Mouse (Mus musculus) thymus, postnatal 25 days (tissue): ENCODE measurements at regions not wholly inside any gene's neighbourhood (a gene's known extent, or its start where the extent isn't known, plus 50 kb on each side); places are given as distances from the start of the nearest gene placed in this dataset.

Source experiments
- DNase-seq: peaks from one replicate; pipeline ENCODE4 v3.0.0; 2022

DNA sequence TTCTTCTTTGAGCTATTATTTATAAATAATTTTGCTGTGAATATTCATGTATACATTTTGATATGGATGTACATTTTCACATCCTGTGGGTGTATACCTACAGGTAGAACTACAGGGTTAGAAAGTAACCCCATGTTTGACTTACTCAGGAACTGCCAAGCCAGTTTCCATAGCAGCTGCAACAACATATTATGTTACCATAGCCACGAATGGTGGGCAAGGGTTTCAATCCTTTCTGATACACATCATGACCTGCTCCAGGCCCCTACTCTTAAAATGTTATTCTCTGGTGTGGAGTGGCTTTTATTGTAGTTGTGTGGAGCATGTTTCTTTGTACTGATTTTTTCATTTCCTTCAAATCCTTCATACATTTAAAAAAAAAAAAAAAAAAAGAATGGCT, 168.9 kb downstream of the Zfp36l2 start:
- DNase-seq = no peak

DNA sequence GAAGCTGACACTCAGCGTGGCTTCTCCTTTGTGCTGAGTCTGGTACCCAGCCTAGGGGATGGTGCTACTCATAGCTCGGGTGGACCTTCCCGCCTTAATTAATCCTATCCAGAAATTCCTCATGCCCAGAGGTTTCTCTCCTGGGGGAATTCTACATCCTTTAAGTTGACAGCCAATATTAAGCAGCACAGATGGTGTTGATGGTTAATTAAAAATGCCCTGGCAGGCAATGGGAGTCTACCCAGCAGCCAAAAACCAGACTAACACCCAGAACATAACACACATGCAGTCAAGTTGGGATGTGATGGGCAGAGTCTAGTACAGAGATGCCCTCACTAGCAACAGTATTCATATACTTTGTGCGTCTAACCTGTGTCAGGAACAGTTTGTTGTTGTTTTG, 169.9 kb downstream of the Zfp36l2 start:
- DNase-seq = no peak

DNA sequence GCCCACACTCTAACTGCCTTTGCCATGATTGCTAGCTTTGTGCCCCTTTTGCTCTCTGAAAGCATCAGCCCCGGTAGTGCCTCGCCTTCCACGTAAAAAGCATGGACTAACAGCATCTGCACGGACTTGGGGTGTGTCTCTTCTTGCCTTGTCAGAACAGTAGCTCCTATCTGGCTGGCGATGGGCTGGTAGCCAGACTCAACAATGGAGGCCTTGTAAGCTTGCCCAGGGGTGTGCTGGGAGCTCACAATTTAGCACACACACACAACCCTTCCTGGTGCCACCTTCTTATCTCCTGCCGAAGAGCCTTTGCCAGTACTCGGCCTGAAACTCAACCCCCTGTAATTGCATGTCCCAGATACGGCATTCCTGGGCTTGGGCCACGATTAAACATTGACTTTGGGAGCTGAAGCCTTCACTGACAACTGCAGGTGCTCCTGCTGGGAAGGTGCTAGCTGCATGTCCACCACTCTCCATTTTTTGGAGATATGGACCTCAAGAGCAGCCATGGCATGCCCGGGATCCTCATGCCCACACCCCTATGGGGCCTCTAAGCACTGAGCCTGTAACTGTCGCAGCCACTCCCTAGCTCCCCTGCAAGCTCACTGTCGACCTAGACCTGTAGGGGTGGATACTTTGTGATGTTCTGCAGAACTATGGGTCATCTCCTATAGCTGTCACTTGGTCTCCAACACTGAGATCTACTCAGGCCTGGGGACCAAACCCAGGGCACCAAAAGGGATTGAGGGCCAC, 166.7 kb upstream of the Haao start:
- no peak for DNase-seq

DNA sequence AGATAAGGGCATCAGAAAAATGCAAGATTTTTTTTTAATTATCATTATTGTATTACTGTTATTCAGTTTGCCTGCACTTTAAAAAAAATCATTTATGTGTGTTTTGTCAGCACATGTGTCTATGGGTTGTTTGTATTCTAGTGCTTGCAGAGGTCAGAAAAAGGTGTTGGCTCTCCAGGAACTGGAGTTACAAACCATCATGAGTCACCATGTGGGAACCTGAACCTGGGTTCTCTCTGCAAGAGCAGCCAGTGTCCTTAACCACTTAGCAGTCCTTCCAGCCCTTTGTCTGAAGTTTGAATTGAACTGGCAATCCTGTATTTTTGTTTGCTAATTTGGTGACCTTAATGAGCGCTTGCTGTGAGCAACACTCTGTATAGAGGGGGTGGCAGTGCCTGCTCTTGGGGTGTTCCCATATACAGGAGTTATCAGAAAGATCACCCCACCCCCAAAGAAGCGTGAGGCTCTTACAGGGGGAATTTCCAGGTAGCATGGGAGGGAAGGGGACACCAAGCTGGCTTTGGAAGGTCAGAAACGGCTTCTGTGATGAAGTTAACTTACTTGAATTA, 162.8 kb upstream of the Haao start:
- DNase-seq = no peak

DNA sequence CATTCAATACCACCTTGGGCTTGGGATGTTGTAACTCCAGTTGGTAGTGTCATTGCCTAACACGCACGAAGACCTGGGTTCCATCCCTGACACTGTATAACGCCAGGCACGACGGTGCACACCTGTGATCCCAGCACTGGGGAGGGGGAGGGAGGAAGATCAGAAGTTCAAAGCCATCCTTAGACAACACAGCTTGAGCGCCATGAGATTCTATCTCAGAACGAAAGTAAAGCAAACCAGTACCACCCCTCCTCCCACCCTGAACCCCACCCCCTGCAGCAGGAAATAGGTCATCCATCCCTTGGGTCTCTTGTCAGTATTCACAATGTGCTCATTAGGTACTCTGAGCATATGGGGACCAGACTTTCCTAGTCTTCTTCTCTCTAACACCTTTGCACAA, 162.2 kb upstream of the Haao start:
- DNase-seq = peak; percentile 62

DNA sequence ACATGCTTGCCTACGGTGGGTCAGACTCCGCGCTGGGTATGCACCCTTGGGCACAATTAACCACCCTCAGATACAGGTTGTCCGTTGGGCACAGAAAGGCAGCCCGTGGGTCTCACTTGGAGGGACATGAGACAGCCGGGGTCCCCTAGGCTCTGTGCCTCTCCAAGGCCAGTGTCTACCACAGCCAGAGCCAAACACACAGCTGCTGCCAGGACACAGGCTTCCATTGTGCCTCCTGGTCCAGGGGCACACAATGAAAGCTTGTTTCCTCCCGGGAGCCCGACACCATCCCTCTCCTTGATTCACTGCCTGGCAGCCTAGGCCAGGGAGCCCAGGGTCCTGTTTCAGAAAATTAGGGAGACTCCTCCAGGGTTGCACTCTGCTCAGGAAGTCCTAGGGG, 161.4 kb upstream of the Haao start:
- no peak for DNase-seq

DNA sequence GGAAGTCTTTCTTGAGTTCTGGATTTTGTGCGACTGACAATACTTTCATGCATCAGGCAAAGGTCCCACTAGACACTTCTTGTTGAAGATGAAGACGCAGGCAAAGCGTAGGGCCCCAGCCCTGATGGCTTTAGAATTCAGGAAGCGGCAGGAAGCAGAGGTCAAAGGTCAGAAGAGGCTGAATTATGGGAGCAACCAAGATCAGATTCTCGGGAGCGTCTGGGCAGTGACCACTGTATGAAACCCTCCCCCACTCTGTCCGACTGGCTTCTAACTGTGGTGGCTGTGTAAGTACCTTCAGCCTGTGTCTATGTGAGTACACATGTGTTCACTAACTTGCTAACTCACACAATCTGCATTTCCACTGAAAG, 160.9 kb upstream of the Haao start:
- DNase-seq = no peak

DNA sequence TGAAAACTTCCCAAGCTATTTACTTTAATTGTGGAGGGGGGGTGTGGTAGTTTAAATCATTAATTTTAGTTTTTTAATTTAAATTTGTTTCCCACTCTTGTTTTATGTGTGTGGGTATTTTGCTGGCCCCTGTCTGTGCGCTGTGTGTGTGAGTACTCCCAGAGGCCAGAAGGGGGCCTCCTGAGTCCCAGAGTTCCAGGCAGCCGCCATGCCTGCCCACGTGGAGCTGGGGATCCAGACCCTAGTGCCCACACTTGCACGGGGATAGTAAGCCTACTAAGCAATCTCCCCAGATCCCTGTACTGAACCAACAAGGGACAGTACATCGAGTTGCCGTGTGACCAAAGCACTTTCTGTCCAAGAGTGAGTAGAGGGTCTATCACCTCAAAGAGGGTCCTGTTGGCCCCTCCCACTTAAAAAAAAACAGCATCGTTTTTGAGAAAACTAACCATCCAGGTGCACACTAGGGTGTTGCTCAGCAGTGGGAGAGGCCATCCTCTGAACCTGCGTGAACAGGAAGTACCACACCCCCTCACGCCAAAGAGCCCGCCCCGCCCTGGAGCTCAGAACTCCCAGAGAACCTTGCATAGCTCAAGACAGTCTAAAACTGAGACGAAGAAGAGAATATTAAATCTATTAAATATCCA, 160.4 kb upstream of the Haao start:
- no peak for DNase-seq

DNA sequence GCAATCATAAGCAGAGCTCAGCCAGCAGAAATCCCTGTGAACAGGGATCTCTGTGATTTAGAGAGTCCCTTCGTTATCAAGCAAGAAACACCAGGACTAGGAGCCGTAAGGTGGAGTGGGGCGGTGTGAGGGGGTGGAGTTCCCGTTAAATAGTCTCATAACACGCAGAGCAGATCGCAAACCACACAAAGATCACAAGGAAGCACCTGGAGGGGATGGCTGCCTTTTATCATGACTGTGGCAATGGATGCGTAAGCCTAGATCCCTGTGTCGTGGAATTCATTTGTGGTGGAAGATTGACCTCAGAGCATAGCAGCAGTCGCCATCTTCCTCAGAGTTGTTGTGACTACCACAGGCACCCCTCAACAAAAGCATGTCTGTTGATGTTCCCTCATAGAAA, 159.0 kb upstream of the Haao start:
- no peak for DNase-seq

DNA sequence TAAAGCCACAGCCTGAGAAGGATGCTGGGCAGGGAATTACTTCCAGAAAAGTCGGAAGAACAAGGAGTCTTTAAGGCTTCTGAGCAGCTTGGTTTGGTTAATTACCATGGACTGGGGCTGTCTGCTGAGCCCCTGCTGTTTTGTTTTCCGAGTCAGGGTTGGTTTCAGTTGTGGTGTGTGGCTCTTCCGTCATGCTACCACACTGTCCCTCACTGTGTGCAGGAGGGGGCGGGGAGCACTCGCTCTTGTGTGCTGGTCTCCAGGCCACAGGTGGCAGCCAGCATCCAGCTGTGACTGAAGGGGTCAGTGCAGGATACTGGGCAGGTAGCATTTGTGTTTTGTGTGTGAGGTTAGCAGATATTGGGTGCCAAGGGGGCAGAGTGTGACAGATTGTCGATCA, 156.5 kb upstream of the Haao start:
- peak; percentile 67 for DNase-seq

DNA sequence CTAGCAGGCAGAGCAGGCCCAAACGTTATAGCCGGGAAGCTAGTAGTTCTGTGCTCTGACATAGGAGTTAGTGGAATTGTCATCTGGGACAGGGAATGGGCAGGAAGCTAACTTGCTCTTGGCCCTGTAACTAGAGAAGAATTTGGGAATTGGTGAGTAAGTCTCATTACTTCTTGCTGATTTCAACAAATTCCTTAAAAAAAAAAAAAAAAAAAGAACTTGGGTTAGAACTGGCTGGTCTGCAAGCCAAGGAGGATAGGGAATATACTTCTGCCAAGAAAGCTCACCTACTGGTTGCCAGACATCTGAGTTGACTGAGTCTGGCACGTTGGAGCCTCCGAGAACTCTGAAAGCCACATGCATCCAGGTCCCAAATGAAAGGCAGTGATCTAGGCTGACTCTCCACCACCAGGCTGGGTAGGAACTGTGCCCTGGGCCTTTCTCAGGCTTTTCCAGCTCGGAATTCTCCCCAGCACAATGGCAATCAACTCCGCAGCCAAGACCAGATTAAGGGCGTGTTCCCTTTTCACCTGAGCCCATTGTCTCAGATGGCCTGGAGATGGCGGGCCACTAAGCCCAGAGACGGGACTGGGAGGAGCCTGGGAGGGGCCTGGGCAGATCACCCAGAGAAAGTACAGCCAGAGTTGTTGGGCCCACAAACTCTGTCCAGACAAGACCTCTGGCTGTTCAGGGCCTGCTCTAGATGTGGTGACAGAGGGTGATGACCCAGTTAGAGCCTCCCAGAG, 155.9 kb upstream of the Haao start:
- no peak for DNase-seq

DNA sequence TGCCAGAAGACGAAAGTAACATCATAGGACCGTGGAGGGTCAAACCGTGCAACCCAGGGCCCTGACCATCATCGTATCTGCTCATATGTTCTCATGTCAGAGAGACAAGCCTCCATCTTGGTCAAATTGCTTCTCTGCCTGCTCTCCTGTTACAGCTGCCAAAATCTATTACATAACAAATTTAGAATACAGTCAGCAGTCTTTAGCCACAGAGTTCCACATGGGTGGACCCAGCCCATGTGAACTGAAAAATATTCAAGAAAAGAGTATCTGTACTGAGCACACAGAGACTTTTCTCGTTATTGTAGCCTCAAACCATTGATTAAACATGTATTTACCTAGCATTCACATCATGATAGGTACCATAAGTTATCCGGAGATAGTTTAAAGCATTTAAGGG, 155.2 kb upstream of the Haao start:
- no peak for DNase-seq

DNA sequence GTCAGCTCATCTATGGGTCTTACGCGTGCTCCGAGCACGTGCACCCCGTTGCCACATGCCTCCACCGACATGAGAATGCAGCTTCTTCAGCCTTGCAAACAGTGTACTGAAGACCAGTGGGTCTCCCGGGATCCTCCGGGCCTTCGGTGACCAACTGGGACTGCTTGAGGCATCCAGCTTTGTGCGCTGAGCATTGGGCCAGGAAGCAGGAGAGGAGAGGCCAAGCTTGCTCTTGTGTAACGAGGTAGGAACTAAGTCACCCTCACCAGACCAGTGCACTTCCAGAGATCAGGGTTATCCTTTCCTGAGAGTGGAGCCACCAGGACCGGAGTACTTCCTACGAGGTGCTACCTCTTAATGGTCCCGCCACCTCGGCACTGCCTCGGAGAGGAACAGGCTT, 154.6 kb upstream of the Haao start:
- DNase-seq = no peak

DNA sequence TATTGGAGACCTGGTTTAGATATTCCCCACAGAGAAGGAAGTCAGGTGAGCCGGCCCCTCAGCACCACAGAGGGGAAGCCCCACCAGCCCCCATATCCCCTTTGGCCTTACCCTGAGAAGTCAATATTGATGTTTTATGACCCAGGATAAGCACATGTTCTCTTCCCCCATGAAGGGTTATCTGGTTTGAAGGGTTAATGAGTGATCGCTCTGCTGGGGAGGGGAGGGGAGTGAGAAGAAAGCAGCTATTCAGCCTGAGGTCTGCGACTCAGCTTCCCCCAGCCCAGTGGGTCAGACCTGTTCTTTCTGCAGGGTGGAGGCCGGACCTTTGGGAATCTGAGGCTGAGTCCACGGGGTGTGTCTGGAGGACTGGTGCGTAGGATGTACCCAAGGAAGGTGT, 152.4 kb upstream of the Haao start:
- DNase-seq = no peak

DNA sequence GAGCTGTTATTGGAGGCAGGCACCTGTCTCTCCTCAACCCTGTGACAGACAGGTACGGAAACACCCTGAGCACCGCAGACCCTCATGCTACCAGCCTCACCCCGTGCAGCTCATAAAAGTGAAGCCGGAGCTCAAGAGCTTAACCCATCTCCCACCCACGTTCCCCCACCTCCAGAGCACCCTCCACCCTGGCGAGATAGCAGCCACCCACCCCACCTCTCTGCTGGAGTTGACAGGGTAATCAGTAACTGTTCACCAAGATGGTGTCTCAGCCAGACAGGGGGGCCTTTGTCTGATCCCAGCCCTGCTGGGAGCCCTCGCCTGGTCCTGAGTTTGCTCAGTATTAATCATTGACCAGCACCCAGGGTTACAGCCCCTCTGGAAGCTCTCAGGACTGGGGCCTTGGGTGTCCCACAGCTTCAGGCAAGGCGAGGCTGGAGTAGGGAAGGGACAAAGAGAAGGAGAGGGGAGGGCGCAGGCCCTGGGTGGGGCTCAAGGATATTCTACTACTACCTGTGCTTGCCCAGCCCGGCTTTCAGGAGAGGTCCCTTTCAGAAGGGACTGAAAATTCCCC, 151.3 kb upstream of the Haao start:
- DNase-seq = no peak

DNA sequence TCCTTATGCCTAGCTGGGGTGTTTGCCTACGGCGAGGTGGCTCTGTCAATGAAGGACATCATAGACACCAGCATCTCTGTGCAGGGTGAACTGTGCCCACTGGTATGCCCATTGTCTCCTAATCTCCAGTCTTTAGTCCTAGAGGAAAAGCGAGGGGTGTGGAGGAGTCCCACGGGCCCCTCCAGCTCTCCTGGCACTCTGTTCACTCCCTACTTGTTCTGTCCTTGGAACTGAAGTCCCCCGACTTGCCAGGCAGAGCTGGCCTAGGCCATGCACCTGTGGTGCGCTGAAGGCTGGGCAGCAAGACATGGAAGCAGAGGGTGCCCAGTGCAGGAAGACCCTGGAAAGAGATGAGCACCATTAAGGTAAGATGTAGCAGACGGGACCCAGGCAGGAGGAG, 150.6 kb upstream of the Haao start:
- DNase-seq = no peak

DNA sequence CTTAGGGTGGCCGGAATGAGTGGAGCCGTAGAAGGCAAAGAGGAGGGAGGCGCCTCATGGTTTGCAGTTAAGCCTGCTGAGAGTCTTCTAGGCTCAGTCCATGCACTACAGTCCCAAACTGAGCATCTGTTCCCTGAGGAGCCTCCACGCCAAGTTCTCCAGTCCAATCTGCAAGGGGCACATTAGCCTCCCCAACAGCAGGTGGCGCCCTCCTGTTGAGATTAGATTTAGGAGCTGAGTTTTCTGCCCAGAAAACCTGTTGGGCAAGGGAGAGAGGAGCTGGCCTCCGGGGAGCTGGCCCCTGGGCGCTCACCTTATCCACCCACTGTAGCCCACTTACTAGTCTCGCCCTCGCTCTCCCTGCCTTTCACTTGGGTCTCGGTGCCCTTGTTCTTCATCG, 150.0 kb upstream of the Haao start:
- DNase-seq = peak; percentile 83

DNA sequence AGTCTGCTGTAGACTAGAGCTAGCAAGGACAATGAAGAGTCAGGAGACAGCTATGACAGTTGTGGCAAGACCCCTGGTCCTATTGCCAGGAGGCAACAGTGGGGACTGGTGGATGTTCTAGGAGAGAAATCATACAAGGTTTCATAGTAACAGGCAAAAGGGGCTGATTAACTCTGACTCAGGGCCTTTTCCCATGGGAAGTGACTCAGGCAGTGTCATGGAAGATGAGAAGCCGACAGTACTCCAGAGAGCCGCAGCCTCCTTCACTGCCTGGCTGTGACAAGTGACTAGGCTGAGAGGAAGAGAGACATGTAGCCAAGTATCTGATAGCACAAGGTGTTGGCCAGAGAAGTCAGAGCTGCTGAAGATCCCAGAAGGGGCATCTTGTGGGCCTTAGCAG, 145.3 kb upstream of the Haao start:
- no peak for DNase-seq

DNA sequence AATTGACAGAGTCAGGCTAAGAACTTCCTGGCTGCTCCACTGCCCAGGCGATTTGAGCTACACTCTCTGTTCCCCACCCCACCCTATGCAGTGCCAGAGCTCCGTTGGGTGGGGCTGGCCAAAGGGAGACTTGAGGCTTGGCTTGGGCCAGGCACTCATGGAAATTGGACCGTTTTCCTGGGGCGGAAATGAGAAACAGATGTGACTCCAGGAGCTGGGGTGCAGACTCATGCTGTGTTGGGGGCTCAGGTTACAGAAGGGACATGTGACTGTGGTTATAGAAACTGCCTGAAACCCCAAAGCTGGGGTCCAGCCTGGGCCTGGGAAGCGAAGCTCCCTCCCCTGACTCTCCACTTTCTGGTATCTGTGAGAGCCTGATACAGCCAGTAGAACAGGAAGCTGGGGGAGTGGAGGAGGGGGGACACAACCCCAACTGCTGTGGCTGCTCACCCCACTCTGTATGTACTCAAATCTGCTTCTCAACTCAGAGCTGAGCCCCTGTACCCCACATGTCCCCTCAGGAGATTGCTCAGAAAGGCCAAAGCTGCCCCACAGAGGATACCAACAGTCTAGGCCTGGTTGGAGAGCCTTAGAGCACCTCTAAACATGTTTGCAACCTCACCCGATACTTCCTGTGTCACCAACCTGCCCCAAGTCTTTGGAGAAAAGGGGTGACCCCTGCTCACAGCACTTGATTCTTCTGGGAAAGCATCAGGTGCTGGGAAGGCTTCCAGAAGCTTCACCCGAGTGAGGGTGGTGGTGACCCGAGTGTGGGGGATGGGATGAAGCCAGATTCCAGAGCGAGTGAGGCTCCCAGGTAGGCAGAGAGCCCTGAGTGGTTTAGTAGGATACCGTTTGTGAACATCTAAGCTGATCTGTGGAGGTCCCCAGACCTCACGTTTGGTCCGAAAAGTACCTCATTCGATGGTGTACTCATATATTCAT, 142.9 kb upstream of the Haao start:
- DNase-seq = peak; percentile 68

DNA sequence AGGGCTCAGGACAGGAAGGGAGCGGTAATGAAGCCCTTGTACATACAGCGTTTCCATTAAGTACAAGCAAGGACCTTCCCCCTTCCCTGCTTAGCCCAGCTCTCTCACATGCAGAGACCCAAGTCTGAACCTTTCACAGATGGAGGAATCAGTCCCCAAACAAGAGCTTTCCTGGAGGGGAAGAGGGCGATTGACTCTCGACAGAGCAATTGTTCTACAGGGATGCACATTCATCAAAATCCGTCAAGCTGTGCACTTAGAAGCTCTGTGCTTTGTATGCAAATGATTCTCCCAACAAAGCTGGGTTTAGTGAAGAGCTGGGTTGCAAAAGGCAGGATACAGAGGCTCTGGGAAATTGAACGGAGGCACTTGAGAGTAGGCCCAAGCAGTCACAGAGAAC, 141.1 kb upstream of the Haao start:
- no peak for DNase-seq

DNA sequence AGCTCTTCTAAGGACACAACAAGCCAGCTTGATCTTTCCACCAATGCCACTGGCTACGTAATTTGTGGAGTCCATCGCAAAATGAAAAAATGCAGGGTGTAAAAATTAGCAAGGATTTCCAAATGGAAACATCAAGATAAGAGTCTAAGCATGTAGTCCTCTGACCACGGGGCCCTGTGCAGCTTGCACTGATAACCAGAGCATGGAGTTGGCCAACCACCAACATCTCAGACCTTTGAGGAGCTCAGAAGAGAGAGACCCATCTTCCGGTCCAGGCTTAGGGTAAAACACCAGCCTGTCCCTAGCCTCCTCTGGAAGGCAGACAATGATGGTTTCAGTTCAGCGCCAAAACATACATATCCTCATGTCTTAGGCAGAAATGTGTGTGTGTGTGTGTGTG, 140.4 kb upstream of the Haao start:
- no peak for DNase-seq

DNA sequence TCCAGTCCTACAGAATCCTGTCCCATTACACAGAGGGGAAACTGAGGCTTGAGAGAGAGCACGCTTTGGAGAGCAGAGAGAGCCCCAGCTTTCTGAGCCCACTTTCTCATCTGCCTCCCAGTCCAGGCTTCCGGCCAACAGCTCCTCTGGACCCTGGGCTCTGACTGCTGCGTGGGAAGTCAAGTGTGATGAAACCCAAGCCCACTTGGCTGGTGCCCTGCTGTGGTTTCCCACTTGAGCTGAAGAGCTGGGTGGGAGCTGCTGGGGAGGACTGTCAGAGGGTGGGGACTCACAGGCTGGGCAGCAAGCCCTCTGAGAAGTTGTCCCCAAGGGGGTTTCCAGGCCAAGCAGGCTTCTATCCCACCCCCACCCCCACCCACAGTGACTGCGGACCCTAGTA, 139.9 kb upstream of the Haao start:
- DNase-seq = no peak
